Mouse (Mus musculus) kidney, adult 2 months (tissue): ENCODE measurements around the gene Fxyd5. TPM values are rescaled to one million over a fixed set of nuclear protein-coding genes. Genes with fewer than 3 reads are reported as not detected.

Experiments
- DNase-seq: peaks from one replicate; pipeline ENCODE4 v3.0.0; 2021
- H3K27ac ChIP-seq: fragments of 200-500 bp; 2 replicates; pipeline ENCODE4 v1.5.1; 2012; ENCODE audit warnings: low read depth, low read length, control low read depth, inconsistent platforms; ENCODE audit not compliant: insufficient read depth
- H3K27me3 ChIP-seq: fragments of 200-500 bp; replicated peaks from 2 replicates; pipeline ENCODE4 v1.6.1; 2012; ENCODE audit warnings: mild to moderate bottlenecking, moderate library complexity, low read length, inconsistent platforms; ENCODE audit not compliant: control insufficient read depth, insufficient read depth
- H3K36me3 ChIP-seq: fragments of 200-500 bp; 2 replicates; pipeline ENCODE4 v1.6.1; 2012; ENCODE audit warnings: mild to moderate bottlenecking, moderate library complexity, low read length, inconsistent platforms; ENCODE audit not compliant: control insufficient read depth, insufficient read depth
- H3K4me1 ChIP-seq: fragments of 200-500 bp; 2 replicates; pipeline ENCODE4 v1.6.1; 2011; ENCODE audit warnings: low read length; ENCODE audit not compliant: control insufficient read depth, insufficient read depth
- H3K4me3 ChIP-seq: fragments of 200-500 bp; 2 replicates; pipeline ENCODE4 v1.5.1; 2011; ENCODE audit warnings: mild to moderate bottlenecking, low read depth, low read length, control low read depth; ENCODE audit not compliant: insufficient read depth
- CTCF ChIP-seq: fragments of 200-500 bp; conservative IDR thresholded peaks from 2 replicates; pipeline ENCODE4 v1.5.1; 2011; ENCODE audit warnings: low read depth, mild to moderate bottlenecking, control low read depth, low read length, moderate library complexity, mixed read lengths; ENCODE audit not compliant: insufficient read depth, insufficient read length
- POLR2A ChIP-seq: fragments of 200-500 bp; IDR thresholded peaks from one replicate; pipeline ENCODE4 v1.6.1; 2011; ENCODE audit warnings: low read depth, low read length, control low read depth
- WGBS: fragments of 180-500 bp; shearing (Covaris S2); methylation state at CpG from one replicate; pipeline ENCODE4 v1.1.7; 2018; 5-methylcytosine and 5-hydroxymethylcytosine counted together
- polyA plus RNA-seq: library from polyadenylated mRNA; depleted of rRNA; stranded (reverse); fragments of >200 nt; gene quantifications from 2 replicates; pipeline ENCODE4 v1.2.3, GENCODE M21; 2012; rRNA removed

Fxyd5 gene
- 37.2 and 54.2 TPM in 2 replicates for polyA plus RNA-seq

- WGBS: 43% methylated on average over 10 of the region's 10 CpGs
- no peaks in the 10 kb centered on the region for H3K4me1 ChIP-seq
- H3K36me3 ChIP-seq: no peaks in the 10 kb centered on the region
- H3K27me3 ChIP-seq: no peaks in the 10 kb centered on the region
- H3K4me3 ChIP-seq: peak within 1 kb of the TSS; percentile 50
- DNase-seq: no peak
- H3K27ac ChIP-seq: peak within 1 kb of the TSS; percentile 61
- TF ChIP-seq POLR2A (no peak), CTCF (no peak)
Measured at GRCm38 (mm10) chr7:31042431-31042910, at the start of gene Fxyd5. Gene Fxyd5, minus strand, starts transcription at chr7:31042481.

- H3K4me1 ChIP-seq: no peaks in the 10 kb centered on the region
- no peak overlapping the region for H3K27ac ChIP-seq
- DNase-seq: no peak
- no peaks in the 10 kb centered on the region for H3K27me3 ChIP-seq
- 59% methylated on average over 2 of the region's 2 CpGs for WGBS
- TF ChIP-seq CTCF (no peak), POLR2A (no peak)
- H3K4me3 ChIP-seq: no peak overlapping the region
- H3K36me3 ChIP-seq: no peaks in the 10 kb centered on the region
Measured at GRCm38 (mm10) chr7:31089721-31090120, 47.4 kb upstream of the Fxyd5 start.

- Histone ChIP-seq H3K27me3 (no peaks in the 10 kb centered on the region), H3K27ac (no peak overlapping the region), H3K4me3 (no peak overlapping the region), H3K4me1 (no peaks in the 10 kb centered on the region), H3K36me3 (no peaks in the 10 kb centered on the region)
- no peak for TF ChIP-seq POLR2A
- no peak for TF ChIP-seq CTCF
- no peak for DNase-seq
- 71% methylated on average over 3 of the region's 3 CpGs for WGBS
Measured at GRCm38 (mm10) chr7:31088206-31088605, 45.9 kb upstream of the Fxyd5 start.

- WGBS: 45% methylated on average over 2 of the region's 2 CpGs
- DNase-seq: no peak
- H3K4me3 ChIP-seq: no peak overlapping the region
- H3K4me1 ChIP-seq: no peaks in the 10 kb centered on the region
- no peaks in the 10 kb centered on the region for H3K36me3 ChIP-seq
- H3K27ac ChIP-seq: no peak overlapping the region
- no peaks in the 10 kb centered on the region for H3K27me3 ChIP-seq
- TF ChIP-seq CTCF (no peak), POLR2A (no peak)
Measured at GRCm38 (mm10) chr7:31087262-31087661, 45.0 kb upstream of the Fxyd5 start.

- no peak for DNase-seq
- Histone ChIP-seq H3K36me3 (no peaks in the 10 kb centered on the region), H3K27ac (no peak overlapping the region), H3K4me3 (no peak overlapping the region), H3K4me1 (no peaks in the 10 kb centered on the region), H3K27me3 (no peaks in the 10 kb centered on the region)
- 82% methylated on average over 9 of the region's 9 CpGs for WGBS
- no peak for TF ChIP-seq POLR2A
Measured at GRCm38 (mm10) chr7:31086175-31086755, 44.0 kb upstream of the Fxyd5 start.

- peak; percentile 49 for DNase-seq
- TF ChIP-seq POLR2A: no peak
- TF ChIP-seq CTCF: no peak
- Histone ChIP-seq H3K36me3 (no peaks in the 10 kb centered on the region), H3K27me3 (no peaks in the 10 kb centered on the region), H3K4me1 (no peaks in the 10 kb centered on the region), H3K27ac (no peak overlapping the region), H3K4me3 (no peak overlapping the region)
- 39% methylated on average over 3 of the region's 3 CpGs for WGBS
Measured at GRCm38 (mm10) chr7:31085171-31085570, 42.9 kb upstream of the Fxyd5 start.

GRCm38 (mm10) chr7:31084140-31084539, 41.9 kb upstream of the Fxyd5 start:
- Histone ChIP-seq H3K27ac (no peak overlapping the region), H3K27me3 (no peaks in the 10 kb centered on the region), H3K36me3 (no peaks in the 10 kb centered on the region), H3K4me1 (no peaks in the 10 kb centered on the region), H3K4me3 (no peak overlapping the region)
- 66% methylated on average over 9 of the region's 9 CpGs for WGBS
- TF ChIP-seq CTCF (no peak), POLR2A (no peak)
- DNase-seq: no peak
